Mouse (Mus musculus): ENCODE measurements around the gene Olfr430. TPM values are rescaled to one million over a fixed set of nuclear protein-coding genes. Genes with fewer than 3 reads are reported as not detected.
"Not testable (repeated sequence)": the region's sequence is repeated elsewhere in the genome, so short reads cannot be mapped to it uniquely, and the experiment has no call there.

Gene Olfr430
- not detected for polyA plus RNA-seq (2017; shearing (Covaris generic))

DNA sequence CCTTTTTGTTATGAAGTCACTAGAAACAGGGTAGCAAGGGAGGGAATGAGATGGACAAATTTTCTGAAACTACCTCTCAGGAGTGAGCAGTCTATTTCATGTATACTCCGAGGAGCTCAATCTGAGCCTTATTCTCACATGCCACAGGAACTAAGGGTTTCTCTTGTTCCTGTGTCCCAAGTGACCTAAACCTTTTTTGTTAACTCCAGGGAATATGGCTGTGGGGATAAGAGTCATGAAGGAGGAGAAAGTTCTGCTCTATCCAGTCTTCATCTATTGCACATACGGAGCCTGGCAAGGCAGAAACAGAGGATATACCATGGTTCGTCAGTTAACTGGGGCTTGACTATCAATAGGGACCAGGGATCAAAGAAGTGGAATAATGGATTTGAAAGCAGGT is at the start of gene Olfr430:
Gene Olfr430 (plus strand): TSS at position 301 of the 400 bp plus-strand sequence.
- no peak for ATAC-seq

- no peak for ATAC-seq
Measured at GRCm38 (mm10) chr1:174031698-174032097, 34.7 kb upstream of the Olfr430 start, which contains the start of gene Ifi205. Gene Ifi205 (minus strand): TSS chr1:174031810.

GRCm38 (mm10) chr1:174035841-174036240 is 30.6 kb upstream of the Olfr430 start:
- no peak for ATAC-seq

DNA sequence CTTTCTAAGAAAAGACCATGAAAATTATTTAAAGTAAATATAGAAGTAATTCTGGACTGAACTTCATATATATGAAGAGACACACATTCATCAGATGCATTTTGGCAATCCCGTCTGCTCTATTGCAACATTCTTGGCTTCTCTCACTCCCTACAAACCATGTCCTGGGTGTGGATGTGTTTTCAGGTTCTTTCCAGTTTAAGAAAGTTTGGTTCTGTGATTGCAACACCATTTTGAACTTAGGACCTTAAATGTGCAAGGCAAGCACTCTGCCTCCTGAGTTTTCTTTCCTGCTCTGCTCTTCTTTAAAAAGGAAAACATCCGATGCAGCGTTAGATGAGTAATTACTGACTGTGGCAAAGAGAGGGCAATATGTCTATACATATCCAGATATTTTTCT is 27.9 kb upstream of the Olfr430 start:
- ATAC-seq: no peak

DNA sequence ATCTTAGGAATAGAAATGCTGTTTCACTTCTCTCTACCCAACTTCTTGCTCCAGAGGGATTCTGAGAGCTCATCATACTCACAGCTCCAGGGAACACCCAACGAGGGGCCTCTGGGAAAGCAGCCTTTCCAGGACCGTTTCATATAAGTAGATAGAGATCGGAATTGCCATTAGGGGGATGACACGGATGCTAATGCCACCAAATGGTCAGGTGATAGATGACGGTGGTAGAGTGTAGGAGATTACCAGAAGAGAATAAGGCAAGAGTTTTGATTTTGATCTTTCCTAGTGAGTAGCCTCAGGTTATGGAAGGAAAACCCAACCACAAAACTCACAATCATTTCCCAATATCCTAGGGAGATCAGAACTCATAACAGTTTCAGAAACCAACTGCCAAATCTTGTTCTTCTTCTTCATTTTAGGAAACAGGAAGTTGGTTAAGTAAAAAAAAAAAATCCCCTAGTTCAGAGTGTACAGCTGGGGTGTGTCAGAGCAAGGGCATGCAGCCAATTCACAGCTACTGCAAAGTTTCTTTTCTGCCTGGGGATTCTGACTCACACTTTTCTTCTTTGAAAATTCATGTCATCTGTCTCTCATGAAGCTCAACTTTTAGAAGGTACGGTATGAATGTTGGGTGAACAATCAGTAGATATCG is 25.8 kb upstream of the Olfr430 start, which contains the start of gene Olfr433:
Gene Olfr433 (plus strand): TSS at position 183 of the 655 bp plus-strand sequence.
- ATAC-seq: peak; percentile 97

- ATAC-seq: not testable (repeated sequence)
Measured at GRCm38 (mm10) chr1:174042091-174042884, 24.1 kb upstream of the Olfr430 start.

DNA sequence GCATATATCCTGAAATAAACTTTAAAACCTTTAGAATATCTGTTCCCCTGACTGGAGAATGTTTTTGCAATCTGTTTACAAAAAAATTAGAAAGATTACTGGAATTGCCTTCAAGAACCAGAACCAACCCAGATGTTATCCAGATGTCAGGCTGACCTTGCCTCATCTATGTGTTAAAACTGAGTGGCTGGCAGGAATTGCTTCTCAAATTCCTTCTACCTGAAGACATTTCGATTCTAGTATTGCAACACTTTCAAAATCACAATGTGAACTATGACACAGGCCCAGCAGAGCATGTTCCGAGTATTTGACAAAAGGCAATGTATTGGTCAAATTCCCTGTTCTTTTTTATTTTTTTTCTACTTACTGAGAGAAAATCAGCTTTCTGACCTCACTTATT is 22.0 kb upstream of the Olfr430 start:
- ATAC-seq: no peak

DNA sequence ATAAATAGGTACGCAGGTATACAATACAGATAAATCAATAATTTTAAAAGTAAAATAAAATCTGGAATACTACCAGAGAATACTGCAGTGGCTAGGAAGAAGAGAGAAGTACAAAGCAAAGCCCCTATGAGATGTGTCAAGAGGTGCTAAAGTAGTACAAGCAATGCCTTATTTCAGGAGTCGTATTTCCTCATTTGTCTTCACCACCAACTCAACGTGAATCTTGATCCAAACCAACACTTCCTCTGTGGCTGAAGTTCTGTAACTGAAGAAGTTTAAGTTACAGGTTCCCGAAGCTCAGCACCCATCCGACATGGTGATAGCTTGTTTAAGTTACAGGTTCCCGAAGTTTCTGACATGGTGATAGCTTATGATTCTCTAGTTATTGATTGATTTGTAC is 18.2 kb upstream of the Olfr430 start:
- not testable (repeated sequence) for ATAC-seq

DNA sequence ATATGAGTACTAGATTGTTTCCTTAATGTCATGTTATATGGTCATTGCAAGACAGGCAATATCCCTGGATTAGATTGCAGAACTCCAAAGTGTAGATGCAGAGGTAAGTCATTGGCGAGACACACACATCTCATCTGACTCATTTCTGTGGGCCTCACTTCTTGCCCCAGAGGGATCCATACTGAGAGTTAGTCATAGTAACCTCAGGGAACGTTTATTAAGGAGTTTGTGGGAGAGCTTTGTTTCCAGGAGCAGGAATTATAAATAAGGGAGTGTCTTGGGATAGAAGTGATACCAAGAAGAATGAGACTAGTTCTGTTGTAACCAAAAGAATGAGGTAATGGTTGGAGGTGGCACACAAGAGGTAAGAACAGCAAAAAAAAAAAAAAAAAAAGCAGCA is 17.5 kb upstream of the Olfr430 start, which contains the start of gene Olfr432:
Gene Olfr432 (plus strand): TSS at position 313 of the 400 bp plus-strand sequence.
- ATAC-seq: no peak

GRCm38 (mm10) chr1:174049357-174049756 is 17.0 kb upstream of the Olfr430 start:
- not testable (repeated sequence) for ATAC-seq

GRCm38 (mm10) chr1:174050532-174050931 is 15.9 kb upstream of the Olfr430 start:
- ATAC-seq: no peak

DNA sequence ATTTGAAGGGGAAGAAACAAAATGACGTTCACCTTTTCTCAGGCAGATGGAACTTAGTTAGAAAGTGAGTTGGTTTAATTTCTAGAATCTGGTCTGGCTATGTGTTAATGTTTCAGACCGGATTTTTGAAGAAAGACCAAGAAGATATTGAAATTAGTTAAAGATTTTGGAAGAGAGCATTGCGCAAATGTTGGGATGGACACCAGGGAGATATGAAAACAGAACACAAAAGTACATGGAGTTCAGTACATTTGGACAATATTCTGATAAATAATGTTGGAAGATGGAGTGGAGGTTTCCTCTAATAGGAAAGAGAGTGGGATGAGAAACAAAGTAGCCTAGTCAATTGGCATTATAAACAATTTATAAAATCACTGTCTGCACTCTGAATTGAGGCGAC is 14.9 kb upstream of the Olfr430 start:
- no peak for ATAC-seq

DNA sequence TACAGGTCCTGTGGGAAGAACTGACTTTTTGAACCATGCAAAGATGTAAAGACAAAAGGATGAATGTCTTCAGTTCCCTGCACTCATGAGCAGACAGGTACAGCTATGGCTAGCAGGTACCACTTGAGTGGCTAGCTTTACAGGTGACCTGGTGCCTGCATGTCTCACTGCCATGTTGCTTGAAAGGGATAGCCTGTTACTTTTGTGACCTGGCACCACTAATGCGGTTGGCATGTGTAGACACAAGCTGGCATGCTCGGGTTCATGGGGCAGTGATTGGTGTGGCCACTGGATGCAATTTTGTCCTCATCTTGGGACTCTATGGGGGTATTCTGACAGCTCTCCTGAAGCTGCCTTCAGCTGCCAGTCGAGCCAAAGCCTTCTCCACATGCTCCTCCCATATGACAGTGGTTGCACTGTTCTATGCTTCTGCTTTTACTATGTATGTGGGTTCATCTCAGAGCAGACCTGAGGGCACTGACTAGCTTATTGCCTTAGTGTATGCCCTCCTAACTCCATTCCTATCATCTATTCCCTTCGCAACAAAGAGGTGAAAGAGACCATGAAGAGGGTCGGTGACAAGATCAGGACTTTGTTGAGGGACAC is 14.4 kb upstream of the Olfr430 start:
- ATAC-seq: no peak

DNA sequence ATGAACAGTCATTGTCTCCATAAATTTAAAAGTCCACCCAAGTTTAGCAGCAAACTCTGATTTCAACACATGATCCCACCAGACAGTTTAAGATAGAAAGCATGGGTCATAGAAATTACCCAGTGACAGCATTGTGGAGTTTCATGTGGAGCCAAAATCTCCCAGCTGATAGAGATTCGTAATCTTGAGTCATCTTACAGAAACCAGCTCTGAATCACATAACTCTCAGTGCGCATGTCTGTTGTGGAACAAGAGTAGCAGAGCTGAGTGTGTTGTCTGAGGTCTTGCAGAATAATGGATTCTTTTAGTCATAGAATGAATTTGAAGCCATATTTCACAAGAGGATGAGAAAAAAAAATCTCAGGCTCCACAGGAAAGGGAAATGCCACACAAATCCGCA is 13.4 kb upstream of the Olfr430 start:
- no peak for ATAC-seq

GRCm38 (mm10) chr1:174055248-174055647 is 11.2 kb upstream of the Olfr430 start:
- no peak for ATAC-seq

GRCm38 (mm10) chr1:174084031-174084430 is 17.6 kb downstream of the Olfr430 start, which contains the start of gene Olfr429:
Gene Olfr429 (plus strand): TSS chr1:174084331.
- no peak for ATAC-seq

- no peak for ATAC-seq
Measured at GRCm38 (mm10) chr1:174096591-174096990, 30.2 kb downstream of the Olfr430 start, which contains the start of gene Olfr427. Gene Olfr427 (plus strand): TSS chr1:174096891.

- ATAC-seq: no peak
Measured at GRCm38 (mm10) chr1:174103735-174104134, 37.3 kb downstream of the Olfr430 start.

GRCm38 (mm10) chr1:174121062-174121461 is 54.7 kb downstream of the Olfr430 start, which contains the start of gene Olfr231:
Gene Olfr231 (minus strand): TSS chr1:174121162.
- ATAC-seq: no peak
